Mouse (Mus musculus): ENCODE measurements around the gene Trpm2. TPM values are rescaled to one million over a fixed set of nuclear protein-coding genes. Genes with fewer than 3 reads are reported as not detected.
A peak's percentile ranks its signal among the peaks of the same experiment; 100 is the strongest.

The Trpm2 gene
- polyA plus RNA-seq, 1 experiment from 2014 or later = 0.97 TPM

DNA sequence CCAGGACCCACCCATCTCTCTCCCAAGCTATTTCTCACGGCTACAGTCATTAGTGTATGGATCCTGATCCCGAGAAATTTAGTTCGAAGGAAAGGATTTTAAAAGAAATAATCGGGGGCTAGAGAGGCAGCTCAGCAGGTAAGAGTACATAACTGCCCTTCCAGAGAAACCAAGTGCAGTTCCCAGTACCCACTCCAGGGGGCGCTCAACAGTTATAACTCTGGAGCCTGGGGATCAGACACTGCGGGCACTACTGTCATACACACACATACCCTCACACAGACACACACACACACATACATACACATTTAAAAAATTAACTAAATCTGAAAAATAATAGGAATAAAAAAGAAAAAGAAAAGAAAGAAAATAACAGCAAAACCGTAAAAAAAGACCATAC, 44.2 kb downstream of the Trpm2 start:
- H3K36me3 ChIP-seq = no peaks in the 10 kb centered on the region
- ATAC-seq (replicated peaks; ENCODE audit: low FRiP score) = no peak

GRCm38 (mm10) chr10:77922681-77923080, 47.7 kb downstream of the Trpm2 start:
- no peak for ATAC-seq (replicated peaks; ENCODE audit: low FRiP score)

More for the DNA sequence above, 44.2 kb downstream of the Trpm2 start:
- 45% methylated on average over 7 of the region's 7 CpGs for whole genome bisulfite sequencing
- Histone ChIP-seq H3K27me3 (no peaks in the 10 kb centered on the region), H3K4me1 (no peaks in the 10 kb centered on the region), H3K4me2 (no peak overlapping the region), H3K9me3 (replicated peaks) (no peaks in the 10 kb centered on the region), H3K4me3 (replicated peaks) (no peak overlapping the region), H3K27ac (no peak overlapping the region), H3K9ac (no peak overlapping the region)

DNA sequence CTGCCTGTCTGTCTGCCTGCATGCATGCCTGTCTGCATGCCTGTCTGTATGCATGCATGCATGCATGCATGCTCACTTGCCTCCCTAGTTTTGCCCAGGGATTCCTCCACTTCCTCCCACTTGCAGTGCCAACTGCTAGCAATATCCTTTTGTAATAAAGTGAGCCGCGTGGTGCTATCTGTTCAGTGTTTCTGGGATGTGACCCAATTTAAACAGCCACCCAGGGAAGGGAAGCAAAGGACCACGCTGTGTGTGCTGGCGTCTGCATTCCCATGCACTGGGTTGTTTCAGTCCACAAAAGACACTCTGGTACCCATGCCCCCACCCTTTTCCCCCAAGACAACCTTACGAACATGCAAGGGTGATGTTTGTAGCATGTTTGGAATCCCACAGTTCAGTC, 49.4 kb downstream of the Trpm2 start:
- Histone ChIP-seq H3K4me1 (no peaks in the 10 kb centered on the region), H3K4me3 (replicated peaks) (no peak overlapping the region), H3K9ac (no peak overlapping the region), H3K4me2 (no peak overlapping the region), H3K36me3 (no peaks in the 10 kb centered on the region), H3K27ac (no peak overlapping the region), H3K27me3 (no peaks in the 10 kb centered on the region), H3K9me3 (replicated peaks) (no peaks in the 10 kb centered on the region)
- ATAC-seq (replicated peaks; ENCODE audit: low FRiP score) = no peak
- WGBS = 74% methylated on average over 5 of the region's 5 CpGs

More at GRCm38 (mm10) chr10:77922681-77923080, 47.7 kb downstream of the Trpm2 start:
- Histone ChIP-seq H3K4me2 (no peak overlapping the region), H3K27ac (no peak overlapping the region), H3K27me3 (no peaks in the 10 kb centered on the region), H3K36me3 (no peaks in the 10 kb centered on the region), H3K4me3 (replicated peaks) (no peak overlapping the region), H3K9ac (no peak overlapping the region), H3K9me3 (replicated peaks) (no peaks in the 10 kb centered on the region), H3K4me1 (no peaks in the 10 kb centered on the region)
- 57% methylated on average over 4 of the region's 4 CpGs for WGBS

GRCm38 (mm10) chr10:77916636-77917335, 53.6 kb downstream of the Trpm2 start:
- H3K27me3 ChIP-seq = no peaks in the 10 kb centered on the region
- H3K9ac ChIP-seq = no peak overlapping the region
- no peak overlapping the region for H3K4me3 ChIP-seq (replicated peaks)
- H3K4me1 ChIP-seq = no peaks in the 10 kb centered on the region
- no peaks in the 10 kb centered on the region for H3K36me3 ChIP-seq
- no peak overlapping the region for H3K4me2 ChIP-seq
- no peak for ATAC-seq (replicated peaks; ENCODE audit: low FRiP score)
- H3K27ac ChIP-seq = no peak overlapping the region
- no peaks in the 10 kb centered on the region for H3K9me3 ChIP-seq (replicated peaks)
- WGBS = 70% methylated on average over 8 of the region's 8 CpGs

DNA sequence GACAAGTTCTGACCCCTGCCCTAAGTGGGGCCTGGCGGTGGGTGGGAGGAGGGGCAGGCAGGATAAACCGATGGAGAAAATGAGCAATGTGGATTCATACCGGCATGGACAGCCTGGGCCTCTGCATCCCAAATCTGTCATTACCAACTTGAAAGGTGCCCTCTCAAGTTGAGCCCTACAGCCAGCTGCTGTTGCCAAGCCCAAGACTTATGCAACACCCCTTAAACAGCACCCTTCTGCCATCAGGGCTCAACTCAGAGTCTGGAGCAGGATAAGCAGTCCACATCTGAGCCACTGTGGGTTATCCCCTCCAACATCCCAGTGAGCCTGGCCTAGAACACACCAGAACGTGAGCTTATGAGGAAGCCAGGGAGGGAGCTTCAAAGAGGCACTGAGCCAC, 57.1 kb downstream of the Trpm2 start:
- H3K9ac ChIP-seq = no peak overlapping the region
- no peaks in the 10 kb centered on the region for H3K36me3 ChIP-seq
- no peak for ATAC-seq (replicated peaks; ENCODE audit: low FRiP score)
- no peaks in the 10 kb centered on the region for H3K27me3 ChIP-seq
- no peak overlapping the region for H3K4me3 ChIP-seq (replicated peaks)
- H3K4me1 ChIP-seq = no peaks in the 10 kb centered on the region
- H3K27ac ChIP-seq = no peak overlapping the region
- WGBS = 73% methylated on average over 4 of the region's 4 CpGs
- no peaks in the 10 kb centered on the region for H3K9me3 ChIP-seq (replicated peaks)
- no peak overlapping the region for H3K4me2 ChIP-seq

GRCm38 (mm10) chr10:77912605-77913004, 57.8 kb downstream of the Trpm2 start:
- Histone ChIP-seq H3K27me3 (no peaks in the 10 kb centered on the region), H3K36me3 (no peaks in the 10 kb centered on the region), H3K9ac (no peak overlapping the region), H3K4me2 (no peak overlapping the region), H3K9me3 (replicated peaks) (no peaks in the 10 kb centered on the region), H3K27ac (no peak overlapping the region), H3K4me3 (replicated peaks) (no peak overlapping the region), H3K4me1 (no peaks in the 10 kb centered on the region)
- WGBS = 80% methylated on average over 7 of the region's 7 CpGs
- ATAC-seq (replicated peaks; ENCODE audit: low FRiP score) = no peak

GRCm38 (mm10) chr10:77902894-77903715, 67.3 kb downstream of the Trpm2 start:
- ATAC-seq (replicated peaks; ENCODE audit: low FRiP score) = peak; percentile 83

GRCm38 (mm10) chr10:77902211-77902893, 68.0 kb downstream of the Trpm2 start, which contains the start of gene Lrrc3:
TSS of gene Lrrc3 (minus strand) at chr10:77902536.
- 1% methylated on average over 33 of the region's 46 CpGs for WGBS
- Histone ChIP-seq H3K4me2 (peak within 1 kb of the TSS; percentile 80), H3K4me3 (replicated peaks) (peak within 1 kb of the TSS; percentile 68), H3K9me3 (replicated peaks) (no peaks in the 10 kb centered on the region), H3K4me1 (peaks cover 13% of the 10 kb centered on the region), H3K27me3 (0 out of 2 replicates have a peak, but pooled peaks cover 6% of the 10 kb centered on the region), H3K27ac (no peak within 1 kb of the TSS), H3K9ac (peak within 1 kb of the TSS; percentile 61), H3K36me3 (no peaks in the 10 kb centered on the region)
- ATAC-seq (replicated peaks; ENCODE audit: low FRiP score) = peak; percentile 87

More at GRCm38 (mm10) chr10:77902894-77903715, 67.3 kb downstream of the Trpm2 start:
- Histone ChIP-seq H3K4me2 (peak overlapping the region; percentile 80), H3K36me3 (no peaks in the 10 kb centered on the region), H3K4me3 (replicated peaks) (peak overlapping the region; percentile 68), H3K9ac (no peak overlapping the region), H3K27me3 (0 out of 2 replicates have a peak, but pooled peaks cover 6% of the 10 kb centered on the region), H3K9me3 (replicated peaks) (no peaks in the 10 kb centered on the region), H3K27ac (no peak overlapping the region), H3K4me1 (peaks cover 13% of the 10 kb centered on the region)
- WGBS = 5% methylated on average over 34 of the region's 35 CpGs

- no peak overlapping the region for H3K27ac ChIP-seq
- 0 out of 2 replicates have a peak, but pooled peaks cover 6% of the 10 kb centered on the region for H3K27me3 ChIP-seq
- H3K4me2 ChIP-seq = peak overlapping the region; percentile 80
- peaks cover 13% of the 10 kb centered on the region for H3K4me1 ChIP-seq
- peak overlapping the region; percentile 68 for H3K4me3 ChIP-seq (replicated peaks)
- ATAC-seq (replicated peaks; ENCODE audit: low FRiP score) = peak; percentile 55
- no peaks in the 10 kb centered on the region for H3K9me3 ChIP-seq (replicated peaks)
- 1% methylated on average over 14 of the region's 14 CpGs for WGBS
- peak overlapping the region; percentile 61 for H3K9ac ChIP-seq
- no peaks in the 10 kb centered on the region for H3K36me3 ChIP-seq
Measured at GRCm38 (mm10) chr10:77901871-77902210, 68.5 kb downstream of the Trpm2 start.

- H3K4me2 ChIP-seq = peak overlapping the region; percentile 80
- peak overlapping the region; percentile 68 for H3K4me3 ChIP-seq (replicated peaks)
- H3K9ac ChIP-seq = peak overlapping the region; percentile 61
- ATAC-seq (replicated peaks; ENCODE audit: low FRiP score) = no peak
- peaks cover 13% of the 10 kb centered on the region for H3K4me1 ChIP-seq
- no peaks in the 10 kb centered on the region for H3K36me3 ChIP-seq
- WGBS = 82% methylated on average over 27 of the region's 27 CpGs
- H3K27me3 ChIP-seq = 0 out of 2 replicates have a peak, but pooled peaks cover 6% of the 10 kb centered on the region
- H3K9me3 ChIP-seq (replicated peaks) = no peaks in the 10 kb centered on the region
- H3K27ac ChIP-seq = no peak overlapping the region
Measured at GRCm38 (mm10) chr10:77900903-77901818, 69.2 kb downstream of the Trpm2 start.

DNA sequence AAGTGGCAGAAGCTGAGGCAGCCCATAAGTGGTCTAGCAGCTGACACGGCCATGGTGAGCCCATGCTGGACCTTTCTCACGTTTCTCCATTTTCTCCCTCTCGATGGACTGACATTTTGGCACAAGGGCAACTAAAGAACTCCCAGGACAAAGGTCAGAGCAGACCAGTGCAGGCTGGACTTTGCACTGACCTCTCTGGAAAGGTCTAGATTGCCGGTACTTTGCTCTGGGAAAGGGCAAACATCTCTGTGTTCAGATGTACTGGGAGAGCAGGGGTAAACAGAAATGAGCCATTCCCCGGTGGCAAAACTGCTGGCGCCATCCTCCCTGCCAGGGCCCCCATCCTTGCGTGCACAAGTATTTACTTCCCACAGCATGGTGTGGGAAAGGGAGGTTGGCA, 70.2 kb downstream of the Trpm2 start:
- no peaks in the 10 kb centered on the region for H3K9me3 ChIP-seq (replicated peaks)
- H3K27ac ChIP-seq = no peak overlapping the region
- H3K9ac ChIP-seq = no peak overlapping the region
- no peak for ATAC-seq (replicated peaks; ENCODE audit: low FRiP score)
- H3K4me1 ChIP-seq = peaks cover 13% of the 10 kb centered on the region
- H3K4me2 ChIP-seq = no peak overlapping the region
- H3K36me3 ChIP-seq = no peaks in the 10 kb centered on the region
- H3K4me3 ChIP-seq (replicated peaks) = no peak overlapping the region
- 80% methylated on average over 7 of the region's 7 CpGs for WGBS
- H3K27me3 ChIP-seq = 0 out of 2 replicates have a peak, but pooled peaks cover 6% of the 10 kb centered on the region

All from kidney, embryonic 15.5 days (tissue).